Mouse (Mus musculus): ENCODE measurements around the gene Nol10.

DNA sequence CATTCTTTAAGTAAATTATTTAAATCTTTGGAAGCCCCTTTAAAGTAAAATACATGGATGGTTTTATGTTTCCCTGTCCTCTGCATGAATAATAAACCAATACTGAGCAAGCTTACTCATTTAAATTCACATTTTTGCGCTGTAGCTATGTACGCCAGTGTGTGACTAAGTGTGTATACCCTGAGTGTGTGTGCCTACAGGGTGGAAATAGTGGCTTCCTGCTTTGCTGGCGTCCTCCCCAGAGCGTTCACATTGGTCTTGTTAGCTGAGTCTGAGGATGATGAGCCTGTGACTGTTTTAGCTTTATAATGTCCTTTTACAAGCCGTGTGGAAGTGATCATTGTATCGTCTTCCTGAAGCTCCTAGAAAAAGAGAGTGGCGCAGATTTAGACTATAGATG, 60.1 kb downstream of the Nol10 start:
- TF ChIP-seq CTCF (IDR thresholded peaks at IDR 0.05; ENCODE audit: extremely low read depth, insufficient read depth, low read length), result no peak
- TF ChIP-seq POLR2A (IDR thresholded peaks at IDR 0.05; ENCODE audit: extremely low read depth, insufficient read depth, low read length), result no peak

All from cortical plate, adult 2 months (tissue).